ENCODE assay signal across 9 mouse cellular contexts in the genomic region with DNA sequence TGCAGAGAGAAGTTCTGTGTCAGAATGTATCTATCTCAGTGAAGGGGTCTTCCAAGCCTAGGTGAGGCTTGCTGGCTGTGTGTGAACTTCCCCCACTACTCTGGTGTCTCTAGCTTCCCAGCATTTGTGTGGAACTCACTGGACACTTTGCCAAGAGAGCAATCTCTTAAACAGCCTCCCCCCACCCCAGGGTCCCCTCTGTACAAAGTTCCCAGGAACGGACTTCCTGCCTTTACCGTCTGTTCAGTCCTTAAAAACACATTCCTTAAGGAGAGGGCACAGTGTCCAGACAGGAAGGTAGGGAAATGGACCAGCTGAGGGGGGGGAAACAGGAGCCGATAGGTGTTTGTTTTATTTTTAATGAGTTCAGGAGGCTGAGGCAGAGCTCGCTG. TPM values are rescaled to one million over a fixed set of nuclear protein-coding genes. Genes with fewer than 3 reads are reported as not detected.
A peak's percentile ranks its signal among the peaks of the same experiment; 100 is the strongest.
DNase-seq lines count a peak whose midpoint lies in the region; ATAC-seq and TF ChIP-seq lines count a peak whose summit lies in the region.
"Had no signal": no experiment of that assay in that cellular context is flagged by ENCODE, and none has a peak within 500 bp of the region (broad histone marks: within the 10 kb centered on the region; RNA-seq: fewer than 3 reads in every experiment).

No protein-coding gene starts in this region.

- peaks cover 48% of the 10 kb centered on the region for H3K4me1 ChIP-seq in hindbrain, embryonic 10.5 days (replicated peaks)
- H3K4me1 ChIP-seq in hindbrain, embryonic 11.5 days (replicated peaks; ENCODE audit: control insufficient read depth, insufficient read depth, low read length) = peaks cover 2% of the 10 kb centered on the region; the same call in 1 of the 2 replicates
- H3K4me1 ChIP-seq in neural tube, embryonic 13.5 days (replicated peaks) = peaks cover 41% of the 10 kb centered on the region
- peaks cover 57% of the 10 kb centered on the region for H3K4me1 ChIP-seq in liver, embryonic 13.5 days (replicated peaks)
- H3K4me1 ChIP-seq in stomach, postnatal 0 days (replicated peaks; ENCODE audit: control insufficient read depth, insufficient read depth) = 0 out of 2 replicates have a peak, but pooled peaks cover 6% of the 10 kb centered on the region

- H3K27ac ChIP-seq in hindbrain, embryonic 10.5 days = 0 out of 2 replicates have a peak overlapping the region, but pooled peaks have one; percentile 23
- H3K27ac ChIP-seq in hindbrain, embryonic 11.5 days (ENCODE audit: low read depth, low read length) = no peak overlapping the region
- no peak overlapping the region; the same call in 1 of the 2 replicates for H3K27ac ChIP-seq in neural tube, embryonic 13.5 days (replicated peaks)
- peak overlapping the region; percentile 57; the same call in 1 of the 2 replicates for H3K27ac ChIP-seq in liver, embryonic 13.5 days
- 0 out of 2 replicates have a peak overlapping the region, but pooled peaks have one; percentile 8 for H3K27ac ChIP-seq in stomach, postnatal 0 days (replicated peaks)

- WGBS in hindbrain, embryonic 10.5 days = 68% methylated on average over 4 of the region's 4 CpGs
- 65% methylated on average over 4 of the region's 4 CpGs for WGBS in hindbrain, embryonic 11.5 days
- WGBS in neural tube, embryonic 13.5 days = 71% methylated on average over 4 of the region's 4 CpGs
- 44% methylated on average over 4 of the region's 4 CpGs for WGBS in liver, embryonic 13.5 days (ENCODE audit: insufficient replicate concordance)
- 53% methylated on average over 4 of the region's 4 CpGs for WGBS in stomach, postnatal 0 days

- ATAC-seq in hindbrain, embryonic 11.5 days (ENCODE audit: low FRiP score) = no peak
- no peak for ATAC-seq in neural tube, embryonic 13.5 days (ENCODE audit: low read depth)
- ATAC-seq in liver, embryonic 13.5 days (ENCODE audit: low read depth) = no peak; the same call in 1 of the 2 replicates
- ATAC-seq in stomach, postnatal 0 days (ENCODE audit: low FRiP score, low TSS enrichment) = no peak
- ATAC-seq: forebrain, embryonic 16.5 days had no signal

- TF ChIP-seq CTCF in stomach, postnatal 0 days (IDR thresholded peaks at IDR 0.05; ENCODE audit: low read depth) = no peak

- H3K4me2 ChIP-seq in hindbrain, embryonic 11.5 days (replicated peaks; ENCODE audit: low read depth, low read length) = no peak overlapping the region
- peak overlapping the region; percentile 93; the same call in 1 of the 2 replicates for H3K4me2 ChIP-seq in neural tube, embryonic 13.5 days
- H3K4me2 ChIP-seq in liver, embryonic 13.5 days = peak overlapping the region; percentile 38
- H3K4me2 ChIP-seq in stomach, postnatal 0 days (replicated peaks; ENCODE audit: low read depth) = no peak overlapping the region

- no peak for DNase-seq in hindbrain, embryonic 10.5 days (ENCODE audit: low spot score)
- no peak for DNase-seq in hindbrain, embryonic 11.5 days (ENCODE audit: low spot score)
- DNase-seq in neural tube, embryonic 10.5 days (ENCODE audit: extremely low spot score, low spot score) = no peak
- DNase-seq in liver, embryonic 13.5 days = no peak
- no peak for DNase-seq in stomach, postnatal 0 days (ENCODE audit: low spot score)
- DNase-seq in ovary, adult 18-20 months (ENCODE audit: low spot score) = no peak
- DNase-seq: adrenal gland, adult 8-10 months had no signal

- no peak overlapping the region for H3K9ac ChIP-seq in hindbrain, embryonic 11.5 days (ENCODE audit: low read depth, low read length)
- H3K9ac ChIP-seq in neural tube, embryonic 13.5 days = no peak overlapping the region
- H3K9ac ChIP-seq in liver, embryonic 13.5 days = no peak overlapping the region
- H3K9ac ChIP-seq in stomach, postnatal 0 days (ENCODE audit: low read length) = no peak overlapping the region

- no peak overlapping the region for H3K4me3 ChIP-seq in hindbrain, embryonic 10.5 days
- no peak overlapping the region for H3K4me3 ChIP-seq in hindbrain, embryonic 11.5 days (ENCODE audit: low read depth, low read length)
- no peak overlapping the region for H3K4me3 ChIP-seq in neural tube, embryonic 13.5 days
- H3K4me3 ChIP-seq in liver, embryonic 13.5 days (replicated peaks) = no peak overlapping the region
- no peak overlapping the region for H3K4me3 ChIP-seq in stomach, postnatal 0 days (ENCODE audit: low read depth, low read length)

- TF ChIP-seq EP300 in stomach, postnatal 0 days (optimal IDR thresholded peaks at IDR 0.05) = no peak

- no peaks in the 10 kb centered on the region for H3K9me3 ChIP-seq in hindbrain, embryonic 10.5 days
- no peaks in the 10 kb centered on the region for H3K9me3 ChIP-seq in hindbrain, embryonic 11.5 days (ENCODE audit: control insufficient read depth, low read length)
- no peaks in the 10 kb centered on the region for H3K9me3 ChIP-seq in neural tube, embryonic 13.5 days
- H3K9me3 ChIP-seq in liver, embryonic 13.5 days (replicated peaks) = no peaks in the 10 kb centered on the region
- H3K9me3 ChIP-seq in stomach, postnatal 0 days (ENCODE audit: control insufficient read depth, low read length) = no peaks in the 10 kb centered on the region

- H3K36me3 ChIP-seq in hindbrain, embryonic 10.5 days = no peaks in the 10 kb centered on the region
- no peaks in the 10 kb centered on the region for H3K36me3 ChIP-seq in hindbrain, embryonic 11.5 days (ENCODE audit: control insufficient read depth, insufficient read depth, low read length)
- H3K36me3 ChIP-seq in neural tube, embryonic 13.5 days = peaks cover 6% of the 10 kb centered on the region
- no peaks in the 10 kb centered on the region for H3K36me3 ChIP-seq in liver, embryonic 13.5 days
- no peaks in the 10 kb centered on the region for H3K36me3 ChIP-seq in stomach, postnatal 0 days (ENCODE audit: control insufficient read depth, insufficient read depth, low read length)

- H3K27me3 ChIP-seq in hindbrain, embryonic 10.5 days (ENCODE audit: insufficient read depth, poor library complexity, severe bottlenecking) = peaks cover 50% of the 10 kb centered on the region
- peaks cover 8% of the 10 kb centered on the region for H3K27me3 ChIP-seq in hindbrain, embryonic 11.5 days (ENCODE audit: control insufficient read depth, insufficient read depth, low read length)
- peaks cover 23% of the 10 kb centered on the region for H3K27me3 ChIP-seq in neural tube, embryonic 13.5 days
- peaks cover 47% of the 10 kb centered on the region for H3K27me3 ChIP-seq in liver, embryonic 13.5 days
- peaks cover 8% of the 10 kb centered on the region; the same call in 1 of the 2 replicates for H3K27me3 ChIP-seq in stomach, postnatal 0 days (ENCODE audit: control insufficient read depth, insufficient read depth, low read length)

RNA-seq across cellular contexts. Expression of a gene that starts 2.7 kb away (rescaled TPM):
- 6.9 and 9.7 TPM in 2 replicates for polyA plus RNA-seq in hindbrain, embryonic 10.5 days (2016; fragmentation: Nextera tagmentation; extraction: Ambion mirVana)
- polyA plus RNA-seq in hindbrain, embryonic 11.5 days (2014; fragmentation: Nextera tagmentation; extraction: Ambion mirVana) = 9.7 and 10.5 TPM in 2 replicates
- 16.5 and 16.7 TPM in 2 replicates for polyA plus RNA-seq in neural tube, embryonic 13.5 days (2015; fragmentation: Nextera tagmentation; extraction: Ambion mirVana)
- 6.1 and 6.2 TPM in 2 replicates for polyA plus RNA-seq in liver, embryonic 13.5 days (2015; fragmentation: Nextera tagmentation; extraction: Ambion mirVana)
- polyA plus RNA-seq in stomach, postnatal 0 days (2015; fragmentation: Nextera tagmentation; extraction: Ambion mirVana) = 11.1 and 13.2 TPM in 2 replicates

Comparison
In these comparisons a context has a peak if more than half of its experiments do, and no peak if none do; other contexts are left out.
1. H3K27ac ChIP-seq: peak in hindbrain, embryonic 10.5 days (single experiment), liver, embryonic 13.5 days (single experiment) and stomach, postnatal 0 days (single experiment); none in hindbrain, embryonic 11.5 days (single experiment) and neural tube, embryonic 13.5 days (single experiment).
2. H3K4me2 ChIP-seq: peak in neural tube, embryonic 13.5 days (single experiment) and liver, embryonic 13.5 days (single experiment); none in hindbrain, embryonic 11.5 days (single experiment) and stomach, postnatal 0 days (single experiment).